Mouse (Mus musculus): ENCODE results near the gene Slc25a44.

Gene Slc25a44

GRCm38 (mm10) chr3:88424605-88425329 lies at the start of gene Slc25a44:
Gene Slc25a44 (minus strand): TSS chr3:88425139.
- peak; percentile 99 for DNase-seq (ENCODE audit: low read depth)

GRCm38 (mm10) chr3:88473571-88473970 lies 48.6 kb upstream of the Slc25a44 start:
- DNase-seq (ENCODE audit: low read depth): no peak

GRCm38 (mm10) chr3:88473020-88473419 lies 48.1 kb upstream of the Slc25a44 start:
- DNase-seq (ENCODE audit: low read depth): no peak

GRCm38 (mm10) chr3:88470943-88471479 lies 46.1 kb upstream of the Slc25a44 start:
- DNase-seq (ENCODE audit: low read depth): no peak

- DNase-seq (ENCODE audit: low read depth): no peak
Observed at GRCm38 (mm10) chr3:88469466-88469865, 44.5 kb upstream of the Slc25a44 start.

- DNase-seq (ENCODE audit: low read depth): peak; percentile 95
Observed at GRCm38 (mm10) chr3:88467116-88467824, 42.3 kb upstream of the Slc25a44 start.

- no peak for DNase-seq (ENCODE audit: low read depth)
Observed at GRCm38 (mm10) chr3:88465127-88465526, 40.2 kb upstream of the Slc25a44 start.

GRCm38 (mm10) chr3:88464425-88464824 lies 39.5 kb upstream of the Slc25a44 start:
- no peak for DNase-seq (ENCODE audit: low read depth)

- no peak for DNase-seq (ENCODE audit: low read depth)
Observed at GRCm38 (mm10) chr3:88460983-88461696, 36.2 kb upstream of the Slc25a44 start, which contains the start of gene Sema4a. Gene Sema4a (minus strand): TSS chr3:88461182.

GRCm38 (mm10) chr3:88460029-88460428 lies 35.1 kb upstream of the Slc25a44 start:
- DNase-seq (ENCODE audit: low read depth): no peak

- DNase-seq (ENCODE audit: low read depth): no peak
Observed at GRCm38 (mm10) chr3:88458778-88459219, 33.9 kb upstream of the Slc25a44 start.

- DNase-seq (ENCODE audit: low read depth): peak; percentile 73
Observed at GRCm38 (mm10) chr3:88456746-88457532, 32.0 kb upstream of the Slc25a44 start.

- no peak for DNase-seq (ENCODE audit: low read depth)
Observed at GRCm38 (mm10) chr3:88456313-88456712, 31.4 kb upstream of the Slc25a44 start.

GRCm38 (mm10) chr3:88455588-88456264 lies 30.8 kb upstream of the Slc25a44 start:
- DNase-seq (ENCODE audit: low read depth): no peak

- peak; percentile 60 for DNase-seq (ENCODE audit: low read depth)
Observed at GRCm38 (mm10) chr3:88454762-88455587, 30.0 kb upstream of the Slc25a44 start.

- DNase-seq (ENCODE audit: low read depth): peak; percentile 83
Observed at GRCm38 (mm10) chr3:88453986-88454385, 29.0 kb upstream of the Slc25a44 start.

- peak; percentile 81 for DNase-seq (ENCODE audit: low read depth)
Observed at GRCm38 (mm10) chr3:88453369-88453768, 28.4 kb upstream of the Slc25a44 start.

- no peak for DNase-seq (ENCODE audit: low read depth)
Observed at GRCm38 (mm10) chr3:88452716-88453115, 27.8 kb upstream of the Slc25a44 start.

GRCm38 (mm10) chr3:88452246-88452645 lies 27.3 kb upstream of the Slc25a44 start:
- peak; percentile 63 for DNase-seq (ENCODE audit: low read depth)
